Mouse (Mus musculus): ENCODE results near the gene Alg14.

DNA sequence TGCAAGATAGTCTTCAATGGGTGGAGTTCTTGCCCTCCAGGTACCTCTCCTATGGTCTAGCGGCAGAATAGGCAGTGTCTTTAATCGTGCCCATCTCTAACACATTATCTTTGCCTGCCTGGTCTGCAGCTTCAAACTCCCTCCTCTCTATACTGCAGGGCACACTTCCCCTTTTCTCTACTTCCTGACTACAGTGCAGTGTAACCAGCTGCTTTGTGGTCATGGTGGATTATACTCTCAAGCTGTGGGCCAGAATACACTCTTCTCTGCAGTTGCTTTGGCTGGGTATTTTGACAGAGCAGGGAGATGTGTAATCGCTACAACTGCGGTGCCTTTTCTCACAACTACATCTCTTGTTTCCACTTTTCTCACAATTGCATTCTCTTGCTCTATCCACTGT lies 48.6 kb upstream of the Alg14 start:
- TF ChIP-seq CTCF (IDR thresholded peaks at IDR 0.05; ENCODE audit: low read depth) (no peak), EP300 (optimal IDR thresholded peaks at IDR 0.05) (no peak)

Measured in stomach, postnatal 0 days (tissue).